Mouse (Mus musculus): ENCODE measurements around the gene Emc3. TPM values are rescaled to one million over a fixed set of nuclear protein-coding genes. Genes with fewer than 3 reads are reported as not detected.

Gene Emc3
- polyA plus RNA-seq, 1 experiment from 2014 or later: 89.4 TPM

Small RNA genes within 50 kb of the gene (microRNA-seq; reads per million reads assigned to microRNA genes)
- not detected for gene Gm23365

Other genes with a start within 250 kb of the Emc3 start
- 0.08 and 0.18 TPM in 2 replicates for gene Cpne9, start 249.3 kb downstream of the Emc3 start, polyA plus RNA-seq (2014; fragmentation: Nextera tagmentation; extraction: Ambion mirVana)
- gene Brpf1, start 224.5 kb downstream of the Emc3 start, polyA plus RNA-seq (2014; fragmentation: Nextera tagmentation; extraction: Ambion mirVana): 27.1 and 28.4 TPM in 2 replicates
- gene Ogg1, start 204.7 kb downstream of the Emc3 start, polyA plus RNA-seq (2014; fragmentation: Nextera tagmentation; extraction: Ambion mirVana): 13.1 and 14.0 TPM in 2 replicates
- 50.8 and 56.0 TPM in 2 replicates for gene Camk1, start 187.7 kb downstream of the Emc3 start, polyA plus RNA-seq (2014; fragmentation: Nextera tagmentation; extraction: Ambion mirVana)
- gene Tada3, start 153.8 kb downstream of the Emc3 start, polyA plus RNA-seq (2014; fragmentation: Nextera tagmentation; extraction: Ambion mirVana): 56.3 and 60.7 TPM in 2 replicates
- gene Arpc4, start 153.5 kb downstream of the Emc3 start, polyA plus RNA-seq (2014; fragmentation: Nextera tagmentation; extraction: Ambion mirVana): 202 and 215 TPM in 2 replicates
- 3.4 and 4.3 TPM in 2 replicates for gene Ttll3, start 142.4 kb downstream of the Emc3 start, polyA plus RNA-seq (2014; fragmentation: Nextera tagmentation; extraction: Ambion mirVana)
- 27.7 and 27.9 TPM in 2 replicates for gene Rpusd3, start 112.3 kb downstream of the Emc3 start, polyA plus RNA-seq (2014; fragmentation: Nextera tagmentation; extraction: Ambion mirVana)
- 0.19 TPM in 1 of 2 replicates, not detected in the other for gene Cidec, start 95.9 kb downstream of the Emc3 start, polyA plus RNA-seq (2014; fragmentation: Nextera tagmentation; extraction: Ambion mirVana)
- gene Jagn1, start 89.1 kb downstream of the Emc3 start, polyA plus RNA-seq (2014; fragmentation: Nextera tagmentation; extraction: Ambion mirVana): 74.7 and 75.9 TPM in 2 replicates
- gene Il17re, start 73.2 kb downstream of the Emc3 start, polyA plus RNA-seq (2014; fragmentation: Nextera tagmentation; extraction: Ambion mirVana): 0.77 and 0.78 TPM in 2 replicates
- gene Il17rc, start 60.2 kb downstream of the Emc3 start, polyA plus RNA-seq (2014; fragmentation: Nextera tagmentation; extraction: Ambion mirVana): 3.2 and 3.4 TPM in 2 replicates
- 33.6 and 41.1 TPM in 2 replicates for gene Creld1, start 48.4 kb downstream of the Emc3 start, polyA plus RNA-seq (2014; fragmentation: Nextera tagmentation; extraction: Ambion mirVana)
- gene Prrt3, start 29.7 kb downstream of the Emc3 start, polyA plus RNA-seq (2014; fragmentation: Nextera tagmentation; extraction: Ambion mirVana): 0.91 and 0.94 TPM in 2 replicates
- 13.6 and 15.7 TPM in 2 replicates for gene Fancd2, start within 50 bp of the Emc3 start, polyA plus RNA-seq (2014; fragmentation: Nextera tagmentation; extraction: Ambion mirVana)
- not detected in 2 replicates for gene Fancd2os, start 69.1 kb upstream of the Emc3 start, polyA plus RNA-seq (2014; fragmentation: Nextera tagmentation; extraction: Ambion mirVana)
- 220 and 232 TPM in 2 replicates for gene Brk1, start 73.1 kb upstream of the Emc3 start, polyA plus RNA-seq (2014; fragmentation: Nextera tagmentation; extraction: Ambion mirVana)
- gene Vhl, start 92.3 kb upstream of the Emc3 start, polyA plus RNA-seq (2014; fragmentation: Nextera tagmentation; extraction: Ambion mirVana): 64.9 and 68.2 TPM in 2 replicates
- gene Irak2, start 106.8 kb upstream of the Emc3 start, polyA plus RNA-seq (2014; fragmentation: Nextera tagmentation; extraction: Ambion mirVana): 2.4 and 2.6 TPM in 2 replicates
- gene Tatdn2, start 165.4 kb upstream of the Emc3 start, polyA plus RNA-seq (2014; fragmentation: Nextera tagmentation; extraction: Ambion mirVana): 0.95 and 0.97 TPM in 2 replicates
- gene Ghrl, start 188.2 kb upstream of the Emc3 start, polyA plus RNA-seq (2014; fragmentation: Nextera tagmentation; extraction: Ambion mirVana): 0.39 TPM in 1 of 2 replicates, not detected in the other
- gene Sec13, start 209.1 kb upstream of the Emc3 start, polyA plus RNA-seq (2014; fragmentation: Nextera tagmentation; extraction: Ambion mirVana): 302 and 309 TPM in 2 replicates

All from neural tube, embryonic 11.5 days (tissue).